31 mouse cellular contexts compared by ENCODE assay signal in genomic region chr8:117479996-117480395, GRCm38 (mm10). TPM values are rescaled to one million over a fixed set of nuclear protein-coding genes. Genes with fewer than 3 reads are reported as not detected.
A peak's percentile ranks its signal among the peaks of the same experiment; 100 is the strongest.
DNase-seq lines count a peak whose midpoint lies in the region; ATAC-seq and TF ChIP-seq lines count a peak whose summit lies in the region.
"Had no signal": no experiment of that assay in that cellular context is flagged by ENCODE, and none has a peak within 500 bp of the region (broad histone marks: within the 10 kb centered on the region; RNA-seq: fewer than 3 reads in every experiment).

No protein-coding gene starts in this region.

- 93% methylated on average over 9 of the region's 9 CpGs for WGBS in midbrain, embryonic 16.5 days

- H3K27ac ChIP-seq in ES-E14 (ENCODE audit: insufficient read depth, low read depth, low read length, poor library complexity, severe bottlenecking), result no peak overlapping the region
- no peak overlapping the region for H3K27ac ChIP-seq in midbrain, embryonic 16.5 days (ENCODE audit: low read length)
- H3K27ac ChIP-seq: embryonic facial prominence, embryonic 12.5 days; embryonic facial prominence, embryonic 15.5 days; gastrocnemius, adult 2 months; heart, embryonic 15.5 days; hindbrain, embryonic 10.5 days; hindbrain, embryonic 14.5 days; hindbrain, postnatal 0 days had no signal

- peaks cover 92% of the 10 kb centered on the region for H3K4me1 ChIP-seq in megakaryocyte, embryonic 14.5 days
- no peaks in the 10 kb centered on the region for H3K4me1 ChIP-seq in ES-E14 (ENCODE audit: control insufficient read depth in 2 of 2, insufficient read depth in 2 of 2, low read length in 2 of 2, poor library complexity in 1 of 2)
- no peaks in the 10 kb centered on the region for H3K4me1 ChIP-seq in midbrain, embryonic 16.5 days (ENCODE audit: control insufficient read depth, insufficient read depth, low read length)
- H3K4me1 ChIP-seq: embryonic facial prominence, embryonic 12.5 days; embryonic facial prominence, embryonic 15.5 days; heart, embryonic 12.5 days; heart, embryonic 15.5 days; hindbrain, embryonic 10.5 days had no signal

- H3K9ac ChIP-seq in ES-E14 (ENCODE audit: insufficient read depth, low read depth, low read length, poor library complexity, severe bottlenecking), result no peak overlapping the region
- H3K9ac ChIP-seq in midbrain, embryonic 16.5 days (ENCODE audit: low read depth, low read length), result no peak overlapping the region
- H3K9ac ChIP-seq: embryonic facial prominence, embryonic 12.5 days; embryonic facial prominence, embryonic 15.5 days; forebrain, postnatal 0 days; heart, embryonic 12.5 days; heart, embryonic 15.5 days; hindbrain, embryonic 14.5 days had no signal

- no peaks in the 10 kb centered on the region for H3K27me3 ChIP-seq in megakaryocyte, embryonic 14.5 days (replicated peaks)
- H3K27me3 ChIP-seq in midbrain, embryonic 16.5 days (ENCODE audit: control insufficient read depth, insufficient read depth, low read depth, low read length), result no peaks in the 10 kb centered on the region
- H3K27me3 ChIP-seq: embryonic facial prominence, embryonic 12.5 days; embryonic facial prominence, embryonic 15.5 days; heart, embryonic 12.5 days; heart, embryonic 15.5 days; Patski had no signal

- peaks cover 10% of the 10 kb centered on the region for H3K36me3 ChIP-seq in megakaryocyte, embryonic 14.5 days (replicated peaks; ENCODE audit: low read length)
- no peaks in the 10 kb centered on the region for H3K36me3 ChIP-seq in ES-E14 (ENCODE audit: control insufficient read depth, insufficient read depth, low read length, poor library complexity, severe bottlenecking)
- no peaks in the 10 kb centered on the region for H3K36me3 ChIP-seq in midbrain, embryonic 16.5 days (ENCODE audit: control insufficient read depth, insufficient read depth, low read length)
- H3K36me3 ChIP-seq: embryonic facial prominence, embryonic 12.5 days; embryonic facial prominence, embryonic 15.5 days; heart, embryonic 12.5 days; heart, embryonic 15.5 days; hindbrain, embryonic 10.5 days had no signal

- no peak for ATAC-seq in megakaryocyte, adult 5-6 weeks (ENCODE audit: poor library complexity, severe bottlenecking)
- no peak for ATAC-seq in midbrain, embryonic 16.5 days
- ATAC-seq: activated CD4-positive, CD25-positive, alpha-beta regulatory T cell, adult 4 months; CD4-positive, CD25-positive, alpha-beta regulatory T cell, adult 4 months; forebrain, embryonic 14.5 days; forebrain, postnatal 0 days; hindbrain, postnatal 0 days; inflammation-experienced regulatory T-cells, adult 6 months; intestine, embryonic 16.5 days; Patski had no signal

- in situ Hi-C loops in ES-E14 (cut with MboI; ENCODE audit: low sequenced_read_pairs in 2 of 2, unreplicated experiment in 2 of 2), result loop anchor here in 1 of 2 experiments (10.0 kb wide), 1 partner anchor 255 kb away; no protein-coding TSS in a partner anchor

- H3K4me3 ChIP-seq in megakaryocyte, embryonic 14.5 days (replicated peaks), result peak overlapping the region; percentile 6
- H3K4me3 ChIP-seq in ES-E14 (ENCODE audit: insufficient read depth in 1 of 2, low read depth in 1 of 2, low read length in 2 of 2, poor library complexity in 1 of 2, severe bottlenecking in 1 of 2), result no peak overlapping the region
- H3K4me3 ChIP-seq in midbrain, embryonic 16.5 days (ENCODE audit: low read depth, low read length), result no peak overlapping the region
- H3K4me3 ChIP-seq: embryonic facial prominence, embryonic 12.5 days; embryonic facial prominence, embryonic 15.5 days; gastrocnemius, adult 2 months; heart, embryonic 12.5 days; heart, embryonic 15.5 days; hindbrain, embryonic 10.5 days had no signal

- H3K4me2 ChIP-seq in midbrain, embryonic 16.5 days (ENCODE audit: low read length), result no peak overlapping the region
- H3K4me2 ChIP-seq: embryonic facial prominence, embryonic 12.5 days; embryonic facial prominence, embryonic 15.5 days; heart, embryonic 12.5 days; heart, embryonic 15.5 days; hindbrain, embryonic 14.5 days had no signal

- 0 out of 2 replicates have a peak, but pooled peaks cover 5% of the 10 kb centered on the region for H3K9me3 ChIP-seq in megakaryocyte, embryonic 14.5 days
- no peaks in the 10 kb centered on the region for H3K9me3 ChIP-seq in ES-E14 (ENCODE audit: control insufficient read depth, insufficient read depth, low read depth, low read length)
- H3K9me3 ChIP-seq in midbrain, embryonic 16.5 days (replicated peaks; ENCODE audit: control insufficient read depth, low read length, poor library complexity, severe bottlenecking), result no peaks in the 10 kb centered on the region
- H3K9me3 ChIP-seq: embryonic facial prominence, embryonic 12.5 days; embryonic facial prominence, embryonic 15.5 days; heart, embryonic 15.5 days; hindbrain, embryonic 10.5 days had no signal

- DNase-seq in ES-E14 (ENCODE audit: low read depth, low spot score) (no peak), R1 (ENCODE audit: low read depth, low spot score) (peak; percentile 42)
- DNase-seq in T-cell, adult 2 months (ENCODE audit: low spot score), result no peak
- DNase-seq in cerebellum, adult 9-11 months, result no peak
- DNase-seq: adrenal gland, adult 8-10 months; adrenal gland, postnatal 25 days; cerebellum, adult 18-20 months; cerebellum, adult 9-10 months; cerebellum, postnatal 25 days; gastrocnemius, adult 2 months; gastrocnemius, postnatal 14 days; heart, adult 11 months; heart, postnatal 10 days; heart, postnatal 36 days had no signal

TF ChIP-seq in ES-E14, 5 proteins besides CTCF, POLR2A, EP300 and RAD21:
- TF ChIP-seq ZC3H11A (IDR thresholded peaks at IDR 0.05; ENCODE audit: borderline replicate concordance, low read depth, low read length) (no peak), MAFK (IDR thresholded peaks at IDR 0.05; ENCODE audit: insufficient read depth, low read depth, low read length) (peak; percentile 70), ZNF384 (IDR thresholded peaks at IDR 0.05; ENCODE audit: low read depth, low read length) (no peak)
TF ChIP-seq in ES-E14: peak in this region for 1.

RNA-seq across cellular contexts. Expression of gene Plcg2, which starts 18.1 kb away (rescaled TPM):
- polyA plus RNA-seq in megakaryocyte, embryonic 14.5 days (2012; ENCODE audit: insufficient read depth, low replicate concordance), result 36.0 and 76.6 TPM in 2 replicates
- total RNA-seq in megakaryocyte, adult 5-6 weeks (2015), result 104 and 105 TPM in 2 replicates
- 164 and 180 TPM in 2 replicates for total RNA-seq in megakaryocyte, adult 5-6 weeks (2017)
- total RNA-seq in ES-E14 (2012; rRNA removed), result 32.4 and 35.5 TPM in 2 replicates
- polyA plus RNA-seq in midbrain, embryonic 16.5 days (2015; fragmentation: Nextera tagmentation; extraction: Ambion mirVana), result 0.89 and 1.2 TPM in 2 replicates
